Mouse (Mus musculus) heart, embryonic 14.5 days (tissue): ENCODE measurements around the gene Rps18. TPM values are rescaled to one million over a fixed set of nuclear protein-coding genes. Genes with fewer than 3 reads are reported as not detected.

Experiments used
- ATAC-seq: fragments of 200-750 bp; cut with Nextera tagmentation; 2 replicates; pipeline ENCODE4 v1.8.0; 2017; ENCODE audit warnings: low read depth, moderate TSS enrichment; ENCODE audit not compliant: insufficient number of reproducible peaks, insufficient read depth, low FRiP score
- H3K27ac ChIP-seq, 2 experiments: fragments of 200-500 bp in 1 of 2; fragments of 300-500 bp in 1 of 2; sonication (generic) in 1 of 2; replicated peaks in 1 of 2; 2 replicates each; pipeline ENCODE4 v1.5.1; 2012 to 2014; ENCODE audit warnings: low read depth in 2 of 2, low read length in 2 of 2, control low read depth in 1 of 2, mild to moderate bottlenecking in 1 of 2, mixed read lengths in 1 of 2; ENCODE audit not compliant: control insufficient read depth in 1 of 2, insufficient read depth in 1 of 2
- H3K27me3 ChIP-seq: fragments of 300-500 bp; sonication (generic); 2 replicates; pipeline ENCODE4 v1.6.1; 2014; ENCODE audit warnings: mild to moderate bottlenecking, low read length, control low read depth; ENCODE audit not compliant: control insufficient read depth, insufficient read depth
- H3K36me3 ChIP-seq: fragments of 300-500 bp; sonication (generic); 2 replicates; pipeline ENCODE4 v1.6.1; 2014; ENCODE audit warnings: mild to moderate bottlenecking, control low read depth, low read length, mixed read lengths; ENCODE audit not compliant: control insufficient read depth, insufficient read depth
- H3K4me1 ChIP-seq, 2 experiments: fragments of 200-500 bp in 1 of 2; fragments of 300-500 bp in 1 of 2; sonication (generic) in 1 of 2; 2 replicates each; pipeline ENCODE4 v1.6.1; 2012 to 2014; ENCODE audit warnings: low read length in 2 of 2, control low read depth in 1 of 2, mixed read lengths in 1 of 2; ENCODE audit not compliant: control insufficient read depth in 2 of 2, insufficient read depth in 2 of 2
- H3K4me2 ChIP-seq: fragments of 300-500 bp; sonication (generic); 2 replicates; pipeline ENCODE4 v1.6.1; 2014; ENCODE audit warnings: mild to moderate bottlenecking, low read length
- H3K4me3 ChIP-seq, 2 experiments: fragments of 200-500 bp in 1 of 2; fragments of 300-500 bp in 1 of 2; sonication (generic) in 1 of 2; 2 replicates each; pipeline ENCODE4 v1.5.1; 2012 to 2014; ENCODE audit warnings: low read length in 2 of 2, mild to moderate bottlenecking in 2 of 2, control low read depth in 1 of 2, low read depth in 1 of 2, moderate library complexity in 1 of 2; ENCODE audit not compliant: control insufficient read depth in 1 of 2, insufficient read depth in 1 of 2
- H3K9ac ChIP-seq: fragments of 300-500 bp; sonication (generic); 2 replicates; pipeline ENCODE4 v1.6.1; 2014; ENCODE audit warnings: mild to moderate bottlenecking, low read length
- H3K9me3 ChIP-seq: fragments of 300-500 bp; sonication (generic); 2 replicates; pipeline ENCODE4 v1.6.1; 2016; ENCODE audit warnings: low read length, control low read depth; ENCODE audit not compliant: control insufficient read depth
- WGBS: fragments of 180-500 bp; shearing (Covaris S2); extraction: QIAGEN DNeasy Blood & Tissue Kit; methylation state at CpG from one replicate; pipeline ENCODE4 v1.1.7; 2014; 5-methylcytosine and 5-hydroxymethylcytosine counted together
- polyA plus RNA-seq: library from polyadenylated mRNA; unstranded; fragments of >200 nt; fragmentation: Nextera tagmentation; extraction: Ambion mirVana; gene quantifications from 2 replicates; pipeline ENCODE4 v1.2.1, GENCODE M21; 2014

Rps18 gene
- polyA plus RNA-seq, 1 experiment from 2014 or later = 1,186 TPM

DNA sequence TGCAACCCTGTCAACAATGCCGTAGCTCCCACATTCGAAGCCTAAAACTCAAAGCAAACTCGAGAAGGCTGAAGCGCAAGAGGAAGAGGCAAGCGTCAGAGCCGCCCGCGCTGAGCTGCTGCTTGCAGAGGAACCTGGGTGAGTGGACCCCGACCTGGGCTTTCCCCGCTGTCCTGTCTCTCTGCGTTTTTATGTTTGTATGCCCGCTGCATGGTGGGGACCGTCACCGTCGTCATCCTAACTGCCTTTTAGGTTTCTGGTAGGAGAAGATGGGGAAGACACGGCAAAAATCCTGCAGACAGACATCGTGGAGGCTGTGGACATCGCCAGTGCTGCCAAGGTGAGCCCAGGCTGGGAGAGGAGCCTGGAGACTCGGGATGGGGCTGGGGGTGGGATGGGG is 14.4 kb downstream of the Rps18 start:
- Histone ChIP-seq H3K4me1 (peaks cover 8 to 19% of the 10 kb centered on the region in 2 experiments), H3K9me3 (no peaks in the 10 kb centered on the region), H3K4me2 (peak overlapping the region; percentile 93), H3K27ac (no peak overlapping the region), H3K4me3 (peak overlapping the region; percentile 68 to 78), H3K36me3 (peaks cover 58% of the 10 kb centered on the region), H3K27me3 (no peaks in the 10 kb centered on the region), H3K9ac (peak overlapping the region; percentile 86)
- no peak for ATAC-seq
- WGBS = 56% methylated on average over 19 of the region's 19 CpGs

DNA sequence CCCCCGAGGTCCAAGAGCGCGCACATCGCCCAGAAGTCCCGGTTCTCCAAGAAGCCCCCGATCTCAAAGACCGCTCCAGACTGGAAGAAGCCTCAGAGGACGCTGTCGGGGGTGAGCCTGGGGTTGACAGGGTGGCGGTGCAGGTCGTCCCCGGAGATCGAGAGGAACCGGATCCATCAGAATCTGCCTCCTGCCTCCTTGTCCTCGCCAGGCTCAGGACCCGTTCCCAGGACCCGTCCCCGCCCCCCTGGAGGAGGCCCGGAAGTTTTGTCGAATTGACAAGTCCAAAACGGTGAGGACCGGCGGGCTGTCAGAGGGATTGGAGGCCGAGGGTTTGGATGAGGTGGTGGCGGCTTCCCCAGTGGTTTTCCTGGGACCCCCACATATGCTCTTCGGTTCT is 14.8 kb downstream of the Rps18 start:
- H3K9ac ChIP-seq = peak overlapping the region; percentile 86
- WGBS = 3% methylated on average over 26 of the region's 26 CpGs
- ATAC-seq = no peak
- H3K4me1 ChIP-seq = peaks cover 8 to 19% of the 10 kb centered on the region in 2 experiments
- H3K27me3 ChIP-seq = no peaks in the 10 kb centered on the region
- H3K36me3 ChIP-seq = peaks cover 55% of the 10 kb centered on the region
- H3K4me2 ChIP-seq = peak overlapping the region; percentile 93
- H3K27ac ChIP-seq = no peak overlapping the region
- H3K9me3 ChIP-seq = no peaks in the 10 kb centered on the region
- H3K4me3 ChIP-seq = peak overlapping the region; percentile 68 to 78

DNA sequence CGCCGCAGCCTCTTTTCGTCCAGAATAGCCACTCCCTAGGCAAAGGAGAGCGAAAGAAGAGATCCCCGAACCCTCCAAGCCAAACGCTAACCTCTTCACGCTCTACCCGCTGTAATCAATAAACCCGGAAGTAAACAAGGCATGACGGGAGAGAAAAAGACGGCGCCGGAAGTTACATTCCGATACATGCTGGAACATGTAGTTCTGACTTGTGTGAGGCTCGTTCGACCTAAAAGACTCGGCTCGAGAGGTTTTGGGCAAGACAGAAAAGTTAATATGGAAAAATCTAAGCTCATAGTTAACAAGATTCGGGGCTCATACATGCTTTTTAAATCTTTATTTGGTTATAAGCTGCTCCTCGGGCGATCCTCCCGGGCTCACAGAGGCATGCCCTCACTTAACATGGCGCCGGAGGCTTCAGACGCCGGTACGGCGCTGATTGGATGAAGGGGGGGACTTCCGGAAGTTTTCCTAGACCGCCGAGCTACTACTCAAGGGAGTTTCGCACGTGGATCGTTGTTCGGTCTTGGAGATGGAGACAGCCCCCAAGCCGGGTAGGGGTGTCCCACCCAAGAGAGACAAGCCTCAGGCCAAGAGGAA is 15.5 kb downstream of the Rps18 start, which contains the start of the genes Pfdn6 and Wdr46:
Pfdn6 (minus strand) TSS at position 138 of the 600 bp plus-strand sequence.
Wdr46 (plus strand) TSS at position 455 of the 600 bp plus-strand sequence.
- peak within 1 kb of the TSS; percentile 68 to 78 for H3K4me3 ChIP-seq
- H3K9ac ChIP-seq = peak within 1 kb of the TSS; percentile 86
- peaks cover 59% of the 10 kb centered on the region for H3K36me3 ChIP-seq
- WGBS = under 1% methylated on average over 36 of the region's 36 CpGs
- 0 out of 4 replicates have a peak within 1 kb of the TSS, but pooled peaks of 1 of the 2 experiments have one; percentile 39 for H3K27ac ChIP-seq
- peaks cover 8 to 19% of the 10 kb centered on the region in 2 experiments for H3K4me1 ChIP-seq
- H3K9me3 ChIP-seq = no peaks in the 10 kb centered on the region
- peak; percentile 78 for ATAC-seq
- no peaks in the 10 kb centered on the region for H3K27me3 ChIP-seq
- H3K4me2 ChIP-seq = peak within 1 kb of the TSS; percentile 93

DNA sequence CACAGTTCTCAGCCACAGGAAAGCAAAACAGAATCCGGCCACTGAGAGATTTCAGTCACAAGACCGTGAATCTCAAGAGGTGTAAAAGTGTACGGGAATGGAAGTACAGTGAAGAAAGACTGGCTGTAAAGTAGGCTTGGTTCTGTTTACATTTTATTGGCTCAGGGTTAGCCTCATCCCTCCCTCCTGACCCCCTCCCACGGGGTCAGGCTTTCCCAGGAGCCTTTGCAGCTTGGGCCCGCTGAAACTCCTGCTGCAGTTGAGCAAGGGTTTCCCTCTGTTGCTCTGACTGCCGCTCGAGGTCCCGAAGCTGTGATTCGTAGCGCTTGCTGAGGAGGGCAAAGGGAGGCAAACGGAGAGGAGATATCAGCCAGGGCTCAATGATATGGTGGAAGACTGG is 17.0 kb downstream of the Rps18 start:
- Histone ChIP-seq H3K4me3 (no peak overlapping the region), H3K27ac (no peak overlapping the region), H3K4me2 (no peak overlapping the region), H3K27me3 (no peaks in the 10 kb centered on the region), H3K4me1 (peaks cover 8 to 19% of the 10 kb centered on the region in 2 experiments), H3K36me3 (peaks cover 57% of the 10 kb centered on the region), H3K9me3 (no peaks in the 10 kb centered on the region), H3K9ac (no peak overlapping the region)
- ATAC-seq = no peak
- WGBS = 74% methylated on average over 11 of the region's 11 CpGs

DNA sequence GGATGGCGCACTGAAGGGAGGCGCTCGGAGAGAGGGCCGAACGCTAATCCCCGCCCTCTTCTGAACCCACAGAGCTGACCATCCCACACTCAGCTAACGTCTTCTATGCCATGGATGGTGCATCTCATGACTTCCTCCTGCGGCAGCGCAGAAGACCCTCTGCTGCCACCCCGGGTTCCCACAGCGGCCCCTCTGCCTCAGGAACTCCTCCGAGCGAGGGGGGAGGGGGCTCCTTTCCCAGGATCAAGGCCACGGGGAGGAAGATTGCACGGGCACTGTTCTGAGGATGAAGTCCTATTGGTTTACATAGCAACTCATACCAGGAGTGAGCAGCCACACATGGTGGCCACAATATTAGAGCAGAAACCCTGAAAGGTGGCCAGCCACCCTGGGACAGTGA is 18.8 kb downstream of the Rps18 start:
- Histone ChIP-seq H3K9me3 (no peaks in the 10 kb centered on the region), H3K9ac (no peak overlapping the region), H3K27ac (no peak overlapping the region), H3K4me3 (no peak overlapping the region), H3K36me3 (peaks cover 63% of the 10 kb centered on the region), H3K4me2 (no peak overlapping the region), H3K4me1 (peaks cover 8 to 19% of the 10 kb centered on the region in 2 experiments), H3K27me3 (no peaks in the 10 kb centered on the region)
- 87% methylated on average over 15 of the region's 15 CpGs for WGBS
- no peak for ATAC-seq

DNA sequence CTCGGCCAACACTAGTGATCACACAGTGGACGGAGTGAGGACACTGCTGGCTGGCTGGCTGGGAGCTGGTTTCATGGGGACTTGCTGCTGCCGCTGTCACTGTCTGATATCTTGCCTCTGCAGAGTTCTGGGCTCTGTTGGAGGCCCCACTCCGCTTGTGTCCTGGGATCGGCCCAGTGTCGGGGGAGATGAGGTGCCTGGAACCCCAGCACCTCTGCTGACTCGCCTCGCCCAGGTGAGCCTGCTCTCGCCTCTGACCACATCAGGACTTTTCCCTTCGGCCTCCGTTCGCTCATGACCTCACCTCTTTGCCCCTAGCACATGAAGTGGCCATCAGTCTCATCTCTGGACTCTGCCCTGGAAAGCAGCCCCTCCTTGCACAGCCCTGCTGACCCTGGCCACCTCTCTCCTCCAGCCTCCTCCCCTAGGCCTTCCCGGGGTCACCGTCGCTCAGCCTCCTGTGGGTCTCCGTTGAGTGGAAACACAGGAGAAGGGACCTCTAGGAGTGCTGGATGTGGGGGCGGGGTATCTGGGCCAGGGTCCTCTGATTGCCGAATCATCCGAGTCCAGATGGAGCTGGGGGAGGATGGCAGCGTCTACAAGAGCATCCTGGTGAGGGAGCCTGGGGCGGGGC is 20.3 kb downstream of the Rps18 start:
- 82% methylated on average over 21 of the region's 21 CpGs for WGBS
- Histone ChIP-seq H3K4me1 (peaks cover 11 to 19% of the 10 kb centered on the region in 2 experiments; a peak in 3 of 4 replicates), H3K9ac (no peak overlapping the region), H3K36me3 (peaks cover 66% of the 10 kb centered on the region), H3K4me3 (no peak overlapping the region), H3K27ac (no peak overlapping the region), H3K9me3 (no peaks in the 10 kb centered on the region), H3K27me3 (no peaks in the 10 kb centered on the region), H3K4me2 (no peak overlapping the region)
- no peak for ATAC-seq

DNA sequence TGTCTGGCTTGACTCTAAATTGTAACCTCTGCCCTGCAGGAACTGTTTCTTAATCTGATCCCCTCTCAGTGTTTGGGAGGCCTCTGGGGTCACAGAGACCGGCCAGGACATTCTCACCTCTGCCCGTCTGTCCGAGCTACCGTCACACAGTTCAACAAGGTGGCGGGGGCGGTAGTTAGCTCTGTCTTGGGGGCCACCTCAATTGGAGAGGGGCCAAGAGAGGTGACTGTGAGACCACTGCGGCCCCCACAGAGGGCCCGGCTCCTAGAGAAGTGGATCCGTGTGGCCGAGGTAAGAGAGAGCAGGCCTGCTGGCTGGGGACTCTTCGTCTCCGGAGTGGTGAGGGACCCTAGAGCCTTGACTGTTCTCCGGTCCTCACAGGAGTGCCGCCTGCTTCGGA is 22.8 kb downstream of the Rps18 start:
- H3K4me2 ChIP-seq = no peak overlapping the region
- no peak for ATAC-seq

More for the DNA sequence above, 22.8 kb downstream of the Rps18 start:
- H3K9me3 ChIP-seq = no peaks in the 10 kb centered on the region
- no peak overlapping the region for H3K4me3 ChIP-seq
- WGBS = 91% methylated on average over 15 of the region's 15 CpGs
- H3K27me3 ChIP-seq = no peaks in the 10 kb centered on the region
- peaks cover 56% of the 10 kb centered on the region for H3K36me3 ChIP-seq
- no peak overlapping the region for H3K27ac ChIP-seq
- H3K9ac ChIP-seq = no peak overlapping the region
- peaks cover 8 to 18% of the 10 kb centered on the region in 2 experiments; a peak in 3 of 4 replicates for H3K4me1 ChIP-seq
